Mouse (Mus musculus) bone marrow, adult 2 months (tissue): Measurements from ENCODE around the gene Ankfn1.

Experiments
- CTCF ChIP-seq: fragments of 200-500 bp; IDR thresholded peaks from 2 replicates; pipeline ENCODE4 v1.5.1; 2011; ENCODE audit warnings: low read length, control low read depth; ENCODE audit not compliant: control insufficient read depth, insufficient read depth
- POLR2A ChIP-seq: fragments of 200-500 bp; IDR thresholded peaks from 2 replicates; pipeline ENCODE4 v1.6.1; 2011; ENCODE audit warnings: low read depth, mild to moderate bottlenecking, control low read depth, low read length, borderline replicate concordance; ENCODE audit not compliant: control insufficient read depth

DNA sequence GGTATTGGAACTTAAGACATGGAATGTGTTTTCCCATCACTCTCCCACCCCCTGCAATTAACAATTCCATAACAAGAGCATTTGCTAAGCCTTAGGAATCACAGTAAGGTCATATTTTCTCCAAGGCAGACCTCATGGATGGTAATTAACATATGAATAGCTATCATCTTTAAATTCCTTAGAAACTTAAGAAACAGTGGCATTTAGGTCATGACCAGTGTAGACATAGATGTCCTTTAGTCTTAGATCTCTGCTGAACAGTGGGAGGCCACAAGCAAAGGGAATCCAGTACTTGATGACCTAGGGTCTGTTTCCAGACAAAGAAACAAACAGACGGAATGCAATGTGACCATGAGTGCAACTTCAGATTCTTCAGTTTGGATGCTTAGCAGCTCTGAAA, 141.7 kb downstream of the Ankfn1 start:
- TF ChIP-seq CTCF (no peak), POLR2A (no peak)
